Mouse (Mus musculus): ENCODE measurements around the gene Eif6.
A peak's percentile ranks its signal among the peaks of the same experiment; 100 is the strongest.
"Not testable (repeated sequence)": the region's sequence is repeated elsewhere in the genome, so short reads cannot be mapped to it uniquely, and the experiment has no call there.

The Eif6 gene

DNA sequence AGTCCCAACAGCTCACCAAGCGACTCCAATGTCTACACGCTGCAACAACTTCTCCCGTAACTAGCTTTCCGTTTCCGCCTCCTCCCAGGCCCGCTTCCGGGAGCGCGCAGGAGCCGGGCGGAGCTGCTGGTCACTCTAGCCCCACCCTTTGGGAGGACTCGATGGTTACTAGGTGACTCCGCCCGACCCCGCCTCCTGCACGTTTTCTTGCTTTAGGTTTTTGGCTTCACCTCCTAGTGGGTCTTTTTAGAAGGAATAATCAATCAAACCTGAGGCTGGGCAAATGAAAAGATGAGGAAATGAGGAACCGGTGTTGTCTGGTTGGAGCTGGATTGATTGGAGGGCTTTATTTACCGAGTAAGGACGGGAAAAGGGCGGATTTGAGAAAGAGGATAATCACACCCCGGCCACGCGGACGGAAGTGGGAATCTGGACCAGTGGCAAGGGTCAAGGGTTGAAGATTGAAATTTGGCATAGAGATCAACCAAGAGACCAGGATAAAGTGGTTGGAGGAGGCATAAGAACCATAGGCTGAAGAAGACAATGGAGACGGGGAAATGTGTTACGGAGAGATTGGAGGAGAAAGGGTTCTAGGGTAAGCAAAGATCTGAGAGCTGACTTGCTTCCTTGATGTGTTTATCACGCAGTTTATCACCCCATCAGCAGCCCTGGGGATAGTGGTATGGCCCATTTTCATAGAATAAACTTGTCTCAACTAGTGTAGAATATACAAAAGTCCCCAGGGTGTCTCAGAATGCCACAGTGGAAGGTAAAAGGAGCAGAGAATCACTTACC lies at the start of gene Eif6:
Gene Eif6 (minus strand): TSS at position 296 of the 795 bp plus-strand sequence.
- peak; percentile 80 to 85 for DNase-seq (ENCODE audit: low spot score in 2 of 2)

DNA sequence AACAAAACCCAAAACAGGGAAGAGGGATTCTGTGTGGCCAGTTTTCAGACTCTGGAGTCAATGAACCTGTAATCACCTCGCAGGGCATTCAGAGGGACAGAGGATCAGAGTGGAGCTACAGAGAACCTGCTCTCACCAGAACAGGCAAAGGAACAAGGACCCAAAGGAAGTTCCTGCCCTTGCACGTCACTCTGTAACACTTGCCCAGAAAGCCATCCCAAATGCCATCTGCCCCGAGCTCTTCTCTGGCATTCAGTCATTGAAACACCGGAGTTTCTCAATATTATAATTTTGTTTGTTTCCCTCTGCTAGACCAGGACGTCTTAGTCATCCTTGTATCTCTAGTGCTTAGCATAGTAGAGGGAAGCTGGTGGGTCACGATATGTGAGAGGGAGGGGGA lies 46.9 kb upstream of the Eif6 start:
- no peak for DNase-seq (ENCODE audit: low spot score in 2 of 2)

DNA sequence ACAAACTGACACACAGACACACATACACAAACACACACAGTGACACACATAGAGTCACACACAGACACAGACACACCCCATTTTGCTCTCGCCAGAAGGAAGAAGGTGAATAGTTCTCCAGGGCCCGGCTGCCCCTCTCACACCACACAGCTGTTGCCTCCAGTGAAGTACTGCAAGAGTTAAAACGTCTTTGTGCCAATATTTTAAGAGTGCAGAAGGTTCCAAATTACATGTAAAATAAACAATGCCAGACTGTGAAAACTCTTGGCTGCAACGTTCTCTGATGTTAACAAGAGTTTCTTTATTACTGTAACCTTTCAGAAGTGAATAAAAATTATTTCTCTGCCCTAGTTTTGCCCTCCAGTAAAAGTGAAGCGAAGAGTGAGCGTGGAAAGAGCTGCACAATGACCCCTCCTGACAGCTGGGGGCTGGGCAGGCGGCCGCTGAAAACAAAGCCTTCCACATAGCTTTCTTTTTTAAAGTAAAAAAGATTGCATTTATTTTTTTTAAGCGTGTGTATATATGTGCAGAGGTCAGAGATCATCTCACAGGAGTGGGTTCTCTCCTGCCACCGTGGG lies 46.3 kb upstream of the Eif6 start:
- no peak for DNase-seq (ENCODE audit: low spot score in 2 of 2)

DNA sequence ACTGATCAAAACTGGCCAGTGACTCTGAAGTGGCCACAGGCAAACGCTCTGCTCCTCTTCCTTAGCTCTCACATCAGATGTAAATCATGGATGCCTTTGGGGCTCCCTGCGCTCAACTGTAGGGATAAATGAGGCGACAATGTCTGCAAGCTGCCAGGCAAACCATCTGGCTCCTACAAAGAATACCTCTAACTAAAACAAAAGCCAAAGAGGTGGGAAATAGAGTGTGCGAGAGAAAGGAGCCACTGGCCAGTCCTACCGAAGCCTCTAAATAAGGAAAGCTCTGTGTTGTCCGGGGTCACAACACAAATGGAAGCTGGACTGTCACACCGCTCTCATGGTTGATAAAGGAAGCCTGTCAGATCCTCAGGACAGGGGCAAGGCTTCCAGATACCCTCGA lies 45.8 kb upstream of the Eif6 start:
- no peak for DNase-seq (ENCODE audit: low spot score in 2 of 2)

DNA sequence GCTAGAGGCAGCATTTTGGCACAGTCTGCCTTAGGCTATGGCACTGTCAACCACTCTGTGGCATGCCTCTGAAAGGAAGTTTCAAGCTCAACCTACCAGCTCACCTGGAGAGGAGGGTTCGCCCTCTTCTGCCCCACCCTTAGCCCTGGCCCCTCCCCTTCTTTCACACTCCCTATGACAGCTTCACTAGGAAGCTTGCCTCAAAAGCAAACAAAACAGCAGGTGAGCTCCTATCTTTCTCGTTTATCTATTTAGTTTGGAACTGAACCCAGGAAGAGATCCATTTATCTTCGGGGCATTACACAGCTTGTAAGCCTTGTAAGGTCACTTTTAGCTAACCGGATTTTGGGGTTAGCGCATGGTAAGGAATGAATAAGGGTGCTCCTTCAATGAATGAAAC lies 43.0 kb upstream of the Eif6 start:
- DNase-seq (ENCODE audit: low spot score in 2 of 2): no peak

DNA sequence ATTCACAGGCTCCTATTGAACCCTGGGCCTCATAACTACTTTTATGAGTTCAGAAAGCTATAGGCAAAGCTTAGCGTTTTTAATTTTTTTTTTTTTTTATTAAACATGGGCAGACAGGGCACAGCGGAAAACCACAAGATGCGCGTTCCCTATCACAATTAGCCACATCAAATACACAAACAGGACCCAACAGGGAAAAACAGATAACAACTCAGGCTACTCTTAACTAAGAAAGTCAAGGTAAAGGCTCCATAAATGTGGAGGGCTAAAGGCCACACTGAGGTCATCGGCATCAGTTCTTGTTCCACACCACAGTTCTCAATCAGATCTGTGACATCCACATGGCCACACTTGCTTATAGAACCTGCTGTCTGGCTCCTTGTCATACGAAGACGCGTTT lies 41.6 kb upstream of the Eif6 start:
- no peak for DNase-seq (ENCODE audit: low spot score in 2 of 2)

DNA sequence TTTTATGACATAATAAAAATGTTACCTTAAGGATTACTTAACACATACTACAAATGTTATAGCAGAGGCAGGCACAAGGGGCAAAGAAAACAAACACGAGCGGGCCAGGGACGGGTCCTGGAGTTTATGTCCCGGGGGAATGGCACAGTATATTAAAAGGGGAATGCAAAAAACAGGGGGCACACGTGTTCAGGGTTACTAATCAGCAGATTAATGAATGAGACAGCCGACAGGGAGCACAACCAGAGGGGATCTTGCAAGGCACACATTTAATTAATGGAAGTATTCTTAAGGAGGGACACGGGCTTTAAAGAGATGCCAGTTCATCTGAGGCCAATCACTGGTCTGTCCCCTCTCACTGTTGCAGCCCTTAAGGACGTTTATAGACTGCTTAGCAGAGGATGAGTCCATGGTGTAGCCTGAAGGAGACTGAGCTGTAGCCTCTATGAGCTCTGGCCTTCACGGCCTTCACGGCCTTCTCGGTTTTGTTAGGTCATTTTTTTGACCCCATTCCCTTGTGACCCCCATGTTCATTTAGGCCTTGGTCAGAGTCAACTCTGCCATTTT lies 36.7 kb upstream of the Eif6 start:
- no peak for DNase-seq (ENCODE audit: low spot score in 2 of 2)

DNA sequence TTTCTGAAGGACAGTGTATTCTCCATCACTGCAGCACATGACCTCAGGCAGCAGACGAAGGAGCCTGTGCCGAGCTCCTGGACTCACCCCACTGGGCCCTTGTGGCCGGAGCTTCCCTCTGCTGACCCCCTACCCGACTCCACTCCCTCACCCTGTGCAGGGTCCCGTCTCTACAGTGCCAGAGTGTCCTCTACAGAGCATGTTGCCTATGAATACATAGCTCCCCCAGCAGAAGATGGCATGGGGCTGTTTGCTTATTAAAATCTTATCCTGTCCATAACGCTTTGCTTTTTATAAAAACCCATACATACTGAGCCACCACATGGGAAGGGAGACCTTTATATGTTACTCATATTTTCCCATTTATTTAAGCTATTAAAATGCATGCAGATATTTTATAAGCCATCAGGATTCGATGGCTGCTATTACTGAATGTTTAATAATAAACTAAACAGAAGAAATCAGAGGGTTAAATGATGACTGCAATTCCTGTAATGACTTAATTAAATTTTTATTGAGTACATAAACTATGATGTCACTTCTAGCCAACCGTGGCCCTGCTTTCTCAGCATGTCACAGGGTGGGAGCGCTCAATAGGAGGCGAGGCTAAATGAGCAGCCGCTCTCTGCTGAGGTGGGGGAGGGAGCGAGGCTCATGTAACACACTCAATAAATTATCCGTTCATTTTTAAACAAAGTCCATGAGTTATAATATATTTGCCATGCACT lies 36.0 kb upstream of the Eif6 start:
- DNase-seq (ENCODE audit: low spot score in 2 of 2): no peak

DNA sequence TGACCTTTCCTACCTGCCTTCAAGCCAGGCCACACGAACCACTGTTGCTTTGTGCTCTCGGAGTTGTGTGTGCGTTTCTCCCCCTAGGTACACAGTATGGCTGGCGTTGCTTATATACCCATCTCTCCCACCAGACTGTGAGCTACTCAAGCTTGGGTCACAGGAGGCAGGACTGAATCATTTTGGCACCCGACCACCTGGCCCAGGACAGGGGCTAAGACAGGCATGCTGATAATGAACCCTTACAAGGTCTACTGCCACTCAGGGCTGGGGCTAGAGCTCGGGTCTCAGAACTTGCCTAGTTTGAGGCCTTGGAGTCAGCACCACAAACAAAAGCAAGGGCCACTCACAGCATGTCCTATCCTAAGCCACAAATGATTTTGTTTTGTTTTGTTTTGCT lies 34.9 kb upstream of the Eif6 start:
- DNase-seq (ENCODE audit: low spot score in 2 of 2): no peak

DNA sequence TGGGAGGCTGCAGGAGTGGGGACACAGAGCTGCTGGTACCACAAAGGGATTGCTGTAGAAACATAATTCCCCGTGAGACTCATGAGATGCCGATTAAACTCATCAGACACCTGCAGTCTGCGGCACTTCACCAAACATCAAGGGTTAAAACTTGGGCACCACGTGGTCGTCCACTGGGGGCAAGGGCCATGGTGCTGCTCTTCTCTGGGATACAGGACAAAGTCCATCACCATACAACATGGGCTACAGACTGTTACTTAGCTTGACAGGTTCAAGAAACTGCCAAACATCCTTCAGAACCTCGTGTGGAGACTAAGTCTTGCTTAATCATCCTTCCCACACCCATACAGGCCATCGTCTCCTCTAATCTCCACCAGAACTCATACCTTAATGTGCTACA lies 33.4 kb upstream of the Eif6 start:
- no peak for DNase-seq (ENCODE audit: low spot score in 2 of 2)

DNA sequence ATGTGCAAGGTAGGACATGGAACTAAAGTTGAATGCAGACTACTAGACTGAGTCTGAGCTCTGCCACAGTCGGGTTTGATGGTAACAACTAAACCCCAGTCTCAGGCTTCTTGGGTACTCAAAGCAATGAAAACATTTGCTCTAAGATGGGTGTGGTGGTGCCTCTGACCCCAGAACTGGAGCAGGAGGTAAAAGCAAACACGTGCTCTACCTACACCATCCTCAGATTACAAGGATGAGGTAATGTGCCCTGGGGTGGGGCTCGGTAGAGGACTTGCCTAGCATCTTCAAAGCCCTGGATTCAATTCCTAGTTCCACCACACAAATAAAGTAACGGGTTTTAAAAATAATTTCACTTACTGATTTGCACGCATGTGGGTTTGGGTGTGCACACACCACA lies 25.8 kb upstream of the Eif6 start:
- DNase-seq (ENCODE audit: low spot score in 2 of 2): no peak

DNA sequence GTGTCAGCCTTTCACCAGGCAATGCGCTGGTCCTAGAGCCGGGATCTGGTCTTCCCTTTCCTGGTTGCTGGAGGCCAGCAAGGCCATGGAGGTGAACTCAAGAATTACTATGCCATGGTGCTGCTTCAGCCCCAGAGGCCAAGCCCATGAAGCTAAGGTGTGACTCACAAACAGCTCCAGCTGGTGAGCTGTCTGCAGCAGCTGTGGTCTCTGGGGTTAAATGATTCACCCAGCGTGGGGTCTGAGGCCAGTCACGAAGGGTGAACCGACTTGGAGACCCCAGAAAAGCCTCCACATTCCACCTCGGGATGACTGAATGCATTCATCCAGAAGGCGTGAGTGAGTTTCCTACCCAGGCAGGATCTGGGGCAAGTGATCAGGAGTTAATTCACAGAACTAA lies 23.4 kb upstream of the Eif6 start:
- DNase-seq (ENCODE audit: low spot score in 2 of 2): no peak

DNA sequence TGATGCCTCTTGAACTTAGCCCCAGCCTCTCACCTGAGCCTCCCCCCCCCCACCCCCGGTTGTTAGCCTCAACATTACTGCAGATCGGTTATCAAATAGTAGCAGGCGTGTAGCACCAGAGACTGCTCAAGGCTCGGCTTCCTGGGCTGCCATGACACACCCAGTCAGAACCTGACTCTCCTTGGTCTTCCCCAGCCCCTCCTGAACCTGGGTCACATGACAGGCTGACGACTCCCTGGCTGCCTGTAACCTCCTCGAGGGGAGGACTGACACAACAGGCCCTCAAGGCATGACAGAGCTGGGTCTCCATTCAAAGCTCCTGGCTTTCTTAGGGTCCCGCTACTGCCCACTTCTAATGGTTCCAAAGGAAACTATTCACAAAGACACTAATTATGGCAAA lies 22.7 kb upstream of the Eif6 start:
- no peak for DNase-seq (ENCODE audit: low spot score in 2 of 2)

DNA sequence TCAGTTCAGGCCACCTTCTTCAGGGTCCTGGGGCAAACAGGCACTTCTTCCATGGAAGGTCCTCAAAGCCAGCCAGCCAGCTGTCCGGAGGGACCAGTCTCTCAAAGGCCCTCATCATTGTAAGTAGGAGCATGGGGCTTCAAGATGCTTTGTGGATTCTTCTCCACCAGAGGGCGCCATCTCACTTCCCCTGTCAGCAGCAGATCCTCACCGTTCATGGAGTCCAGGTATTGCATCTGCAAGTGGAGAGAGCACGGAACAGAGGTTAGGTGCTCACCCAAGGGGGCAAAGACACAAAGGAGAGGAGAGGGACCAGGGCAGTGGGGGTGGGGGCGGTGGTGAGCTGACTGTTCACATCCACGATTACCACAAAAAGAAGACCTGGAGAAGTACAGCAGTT lies 21.6 kb upstream of the Eif6 start:
- DNase-seq (ENCODE audit: low spot score in 2 of 2): peak; percentile 61 to 79

DNA sequence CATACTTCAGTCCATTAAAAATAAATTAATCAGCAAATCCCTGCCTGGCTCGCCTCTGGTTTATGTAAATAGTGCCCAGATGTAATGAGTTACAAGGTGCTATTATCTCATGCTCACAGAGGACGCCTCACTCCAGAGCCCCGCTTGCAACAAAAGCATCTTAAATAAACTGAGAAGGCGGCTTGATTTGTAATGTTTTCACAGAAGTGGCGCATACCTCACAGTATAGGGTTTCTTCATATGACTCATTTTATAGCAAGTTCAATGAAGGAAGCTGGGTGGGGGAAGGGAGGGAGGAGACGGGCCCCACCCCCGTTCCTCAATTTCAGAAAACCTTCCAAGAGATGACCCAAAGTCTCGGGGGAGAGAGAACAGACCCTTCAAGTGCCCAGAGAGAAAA lies 20.2 kb upstream of the Eif6 start:
- no peak for DNase-seq (ENCODE audit: low spot score in 2 of 2)

DNA sequence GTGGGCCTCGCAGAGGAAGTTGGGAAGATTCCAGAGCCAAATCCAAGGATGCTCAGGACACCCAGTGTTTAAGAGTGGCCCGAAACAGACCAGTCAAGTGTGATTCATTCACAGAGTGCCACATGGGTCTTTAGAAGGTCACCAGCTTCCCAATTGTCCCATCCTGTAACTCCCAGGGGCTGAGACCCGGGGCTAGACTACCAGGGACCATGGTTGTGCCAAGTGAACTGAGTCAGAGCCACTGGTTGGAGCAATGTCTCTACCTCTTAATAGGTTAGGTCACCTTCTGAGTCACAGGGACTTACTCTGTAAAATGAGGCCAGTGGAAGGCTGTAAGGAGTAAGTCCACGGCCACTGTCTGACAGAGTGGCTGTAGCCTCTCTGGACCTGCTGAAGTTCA lies 12.2 kb upstream of the Eif6 start:
- no peak for DNase-seq (ENCODE audit: low spot score in 2 of 2)

DNA sequence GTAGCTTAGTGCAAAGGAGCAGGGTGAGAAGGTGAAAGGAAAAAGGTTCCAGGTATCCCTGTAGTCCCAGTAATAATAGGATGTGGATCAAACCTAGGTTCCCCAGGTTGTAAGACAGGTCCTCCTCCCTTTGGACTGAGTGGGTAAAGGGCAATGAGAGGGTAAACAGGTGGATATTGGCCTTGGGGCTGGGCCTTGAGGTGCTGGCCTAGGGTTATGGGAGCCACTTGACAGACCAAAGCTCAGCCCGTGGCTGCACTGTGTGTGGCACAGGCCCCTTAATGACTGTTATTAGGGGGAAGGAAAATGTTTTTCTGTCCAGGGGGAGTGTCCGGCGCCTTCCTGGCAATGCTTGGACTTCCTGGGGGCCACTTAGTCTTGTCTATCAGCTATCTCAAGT lies 11.2 kb upstream of the Eif6 start:
- no peak for DNase-seq (ENCODE audit: low spot score in 2 of 2)

DNA sequence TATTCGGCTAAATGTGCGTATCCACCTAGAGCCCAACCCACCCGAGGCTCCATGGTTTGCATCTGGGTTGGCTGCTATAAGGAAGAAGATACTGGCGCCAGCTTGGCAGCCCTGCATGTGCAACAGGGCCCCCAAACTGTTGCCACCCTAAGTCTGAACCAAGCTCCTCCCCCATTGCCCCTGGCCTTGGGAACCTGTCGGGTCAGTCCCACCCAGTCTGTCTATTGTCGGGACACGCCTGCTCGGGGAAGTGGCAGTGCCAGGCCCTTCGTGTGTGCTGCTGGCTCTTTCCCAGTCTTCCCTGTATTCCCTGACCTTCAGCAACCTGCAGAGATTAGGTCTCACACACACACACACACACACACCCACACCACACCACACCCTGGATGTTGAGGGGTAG lies 8.0 kb upstream of the Eif6 start, which contains the start of gene Fam83c:
Gene Fam83c (minus strand): TSS at position 123 of the 400 bp plus-strand sequence.
- no peak for DNase-seq (ENCODE audit: low spot score in 2 of 2)

DNA sequence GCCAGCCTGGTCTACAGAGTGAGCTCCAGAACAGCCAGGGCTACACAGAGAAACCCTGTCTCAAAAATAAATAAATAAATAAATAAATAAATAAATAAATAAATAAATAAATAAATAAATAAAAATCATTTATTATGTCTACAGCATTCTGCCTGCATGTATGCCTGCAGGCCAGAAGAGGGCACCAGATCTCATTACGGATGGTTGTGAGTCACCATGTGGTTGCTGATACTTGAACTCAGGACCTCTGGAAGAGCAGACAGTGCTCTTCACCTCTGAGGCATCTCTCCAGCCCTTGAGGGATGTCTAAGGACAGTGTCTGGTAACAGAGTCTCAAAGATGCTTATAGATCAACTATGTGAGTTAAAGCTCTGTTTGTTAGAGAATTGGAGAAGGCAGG lies 5.4 kb upstream of the Eif6 start:
- DNase-seq (ENCODE audit: low spot score in 2 of 2): not testable (repeated sequence)

DNA sequence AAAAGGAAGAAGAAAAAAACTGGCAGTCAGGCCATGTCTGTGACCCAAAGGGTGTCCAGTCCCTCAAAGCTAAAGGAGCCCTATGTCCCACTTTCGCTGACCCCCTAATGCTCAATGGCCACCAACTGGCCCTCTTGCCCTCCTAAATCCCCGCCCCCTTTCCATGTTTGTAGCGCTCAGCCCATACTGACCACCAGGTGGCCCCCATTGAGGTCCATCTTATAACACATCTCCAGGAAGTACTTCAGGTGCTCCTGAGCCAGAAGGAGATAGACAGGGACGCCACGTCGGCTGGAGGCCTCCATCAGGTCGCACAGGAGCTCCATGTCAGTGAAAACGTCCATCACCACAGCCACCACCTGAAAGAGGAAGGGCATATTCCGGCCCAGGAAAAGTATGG lies 4.6 kb upstream of the Eif6 start:
- no peak for DNase-seq (ENCODE audit: low spot score in 2 of 2)

DNA sequence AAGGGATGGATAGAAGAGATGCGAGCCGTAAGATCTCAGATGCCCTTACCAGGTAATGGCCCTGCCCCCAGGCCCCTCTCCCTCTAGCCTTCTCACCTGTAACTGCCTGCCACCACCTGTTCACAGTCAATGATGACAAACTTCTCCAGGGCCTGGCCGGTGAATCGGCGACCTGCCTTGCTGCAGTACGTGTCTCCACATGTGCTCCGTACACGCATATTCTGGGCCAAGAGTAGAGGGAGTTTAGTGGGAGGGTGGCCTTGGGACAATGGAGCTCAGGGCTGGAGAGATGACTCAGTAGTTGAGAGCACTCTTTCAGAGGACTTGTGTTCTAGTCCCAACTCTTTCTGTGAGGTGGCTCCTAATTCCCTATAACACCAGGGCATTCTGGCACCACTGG lies 4.1 kb upstream of the Eif6 start:
- no peak for DNase-seq (ENCODE audit: low spot score in 2 of 2)

DNA sequence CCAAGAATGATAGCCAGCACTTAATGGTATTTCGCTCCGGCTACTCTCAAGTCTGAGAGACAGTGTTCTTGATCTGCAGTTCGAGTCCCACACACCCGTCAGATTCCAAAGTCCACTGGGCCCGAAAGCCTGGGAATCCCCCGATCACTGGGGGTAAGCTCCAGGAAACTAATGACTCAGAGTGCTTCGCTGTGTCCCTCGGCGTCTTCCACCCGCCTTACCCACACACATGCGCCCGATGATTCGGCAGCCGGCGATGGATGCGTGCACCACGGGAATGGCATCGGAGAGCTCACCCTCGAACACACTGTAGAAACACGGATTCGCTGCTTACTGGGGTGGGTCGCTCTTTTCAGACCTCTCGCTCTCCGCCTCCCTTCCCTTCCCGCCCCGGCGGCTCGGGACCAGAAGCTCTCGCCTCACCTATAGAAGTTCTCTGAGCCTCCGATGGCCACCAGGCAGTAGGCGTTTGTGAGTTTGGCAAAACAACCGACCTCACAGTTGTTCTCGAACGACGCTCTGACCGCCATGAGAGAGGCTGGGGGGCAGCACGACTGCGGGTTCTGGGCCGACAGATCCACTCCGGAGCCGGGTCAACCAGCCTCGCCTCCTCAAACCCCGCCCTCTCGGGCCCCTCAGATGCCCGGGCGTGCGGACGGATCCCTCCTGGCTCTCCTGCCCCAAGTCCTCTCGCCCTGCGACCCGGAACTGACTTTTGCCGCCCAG lies 658 bp downstream of the Eif6 start:
- DNase-seq (ENCODE audit: low spot score in 2 of 2): no peak

Measured in urinary bladder, postnatal 4 days (tissue).